Mouse (Mus musculus): ENCODE results near the gene Mup20.
"Not testable (repeated sequence)": the region's sequence is repeated elsewhere in the genome, so short reads cannot be mapped to it uniquely, and the experiment has no call there.

Gene Mup20

GRCm38 (mm10) chr4:62054058-62054457 lies at the start of gene Mup20:
Gene Mup20 (minus strand): TSS chr4:62054158.
- DNase-seq (ENCODE audit: low spot score in 2 of 2) = not testable (repeated sequence)

GRCm38 (mm10) chr4:62103366-62103765 lies 49.4 kb upstream of the Mup20 start:
- DNase-seq (ENCODE audit: low spot score in 2 of 2) = not testable (repeated sequence)

GRCm38 (mm10) chr4:62087953-62088352 lies 34.0 kb upstream of the Mup20 start:
- no peak for DNase-seq (ENCODE audit: low spot score in 2 of 2)

GRCm38 (mm10) chr4:62087241-62087640 lies 33.3 kb upstream of the Mup20 start, which contains the start of gene Mup3:
Gene Mup3 (minus strand): TSS chr4:62087342.
- DNase-seq (ENCODE audit: low spot score in 2 of 2) = no peak

- DNase-seq (ENCODE audit: low spot score in 2 of 2) = no peak
Observed at GRCm38 (mm10) chr4:62082755-62083154, 28.8 kb upstream of the Mup20 start.

- no peak for DNase-seq (ENCODE audit: low spot score in 2 of 2)
Observed at GRCm38 (mm10) chr4:62075126-62075525, 21.2 kb upstream of the Mup20 start.

GRCm38 (mm10) chr4:62054780-62055179 lies 822 bp upstream of the Mup20 start:
- DNase-seq (ENCODE audit: low spot score in 2 of 2) = not testable (repeated sequence)

- DNase-seq (ENCODE audit: low spot score in 2 of 2) = no peak
Observed at GRCm38 (mm10) chr4:62026281-62026680, 27.7 kb downstream of the Mup20 start.

- DNase-seq (ENCODE audit: low spot score in 2 of 2) = no peak
Observed at GRCm38 (mm10) chr4:62024256-62024959, 29.6 kb downstream of the Mup20 start.

- no peak for DNase-seq (ENCODE audit: low spot score in 2 of 2)
Observed at GRCm38 (mm10) chr4:62023646-62024045, 30.3 kb downstream of the Mup20 start.

GRCm38 (mm10) chr4:62023120-62023519 lies 30.8 kb downstream of the Mup20 start:
- no peak for DNase-seq (ENCODE audit: low spot score in 2 of 2)

- not testable (repeated sequence) for DNase-seq (ENCODE audit: low spot score in 2 of 2)
Observed at GRCm38 (mm10) chr4:62020511-62020910, 33.4 kb downstream of the Mup20 start.

Measured in natural killer cell, adult 2 months (primary cell).